ENCODE assay signal across 8 mouse cellular contexts in genomic region chr14:25459394-25459997, GRCm38 (mm10). TPM values are rescaled to one million over a fixed set of nuclear protein-coding genes. Genes with fewer than 3 reads are reported as not detected.
DNase-seq lines count a peak whose midpoint lies in the region; ATAC-seq and TF ChIP-seq lines count a peak whose summit lies in the region.

No protein-coding gene starts in this region.

- H3K27me3 ChIP-seq in heart, embryonic 12.5 days (replicated peaks): no peaks in the 10 kb centered on the region
- peaks cover 89% of the 10 kb centered on the region for H3K27me3 ChIP-seq in E14TG2a.4 (ENCODE audit: insufficient read depth, low read length)
- H3K27me3 ChIP-seq in hindbrain, embryonic 12.5 days: no peaks in the 10 kb centered on the region
- H3K27me3 ChIP-seq in liver, embryonic 12.5 days (replicated peaks): peaks cover 75% of the 10 kb centered on the region

- DNase-seq in heart, adult 11 months: no peak
- DNase-seq in retina, embryonic 14.5 days (ENCODE audit: low spot score): no peak

- peak overlapping the region; percentile 99 for H3K27ac ChIP-seq in heart, embryonic 12.5 days (ENCODE audit: poor library complexity, severe bottlenecking)
- peak overlapping the region; percentile 96 for H3K27ac ChIP-seq in embryonic fibroblast, embryonic 13.5 days (ENCODE audit: insufficient read depth, low read length)
- H3K27ac ChIP-seq in hindbrain, embryonic 12.5 days: peak overlapping the region; percentile 99
- H3K27ac ChIP-seq in liver, embryonic 12.5 days: peak overlapping the region; percentile 92
- H3K27ac ChIP-seq in olfactory bulb, adult 2 months (ENCODE audit: insufficient read depth, low read depth, low read length): peak overlapping the region; percentile 83

- no peaks in the 10 kb centered on the region for H3K9me3 ChIP-seq in heart, embryonic 12.5 days (replicated peaks)
- H3K9me3 ChIP-seq in E14TG2a.4 (ENCODE audit: low read length): no peaks in the 10 kb centered on the region
- H3K9me3 ChIP-seq in hindbrain, embryonic 12.5 days (replicated peaks): no peaks in the 10 kb centered on the region
- no peaks in the 10 kb centered on the region for H3K9me3 ChIP-seq in liver, embryonic 12.5 days (replicated peaks)

- H3K4me3 ChIP-seq in heart, embryonic 12.5 days: peak overlapping the region; percentile 79
- peak overlapping the region; percentile 80 for H3K4me3 ChIP-seq in E14TG2a.4 (replicated peaks; ENCODE audit: low read length)
- peak overlapping the region; percentile 87 for H3K4me3 ChIP-seq in embryonic fibroblast, embryonic 13.5 days (ENCODE audit: insufficient read depth, low read length)
- H3K4me3 ChIP-seq in hindbrain, embryonic 12.5 days: peak overlapping the region; percentile 97
- H3K4me3 ChIP-seq in liver, embryonic 12.5 days: peak overlapping the region; percentile 73
- peak overlapping the region; percentile 68 for H3K4me3 ChIP-seq in olfactory bulb, adult 2 months (ENCODE audit: insufficient read depth, low read depth, low read length)

- H3K4me1 ChIP-seq in heart, embryonic 12.5 days (replicated peaks): peaks cover 65% of the 10 kb centered on the region
- H3K4me1 ChIP-seq in E14TG2a.4 (replicated peaks; ENCODE audit: low read depth, low read length): peaks cover 45% of the 10 kb centered on the region
- H3K4me1 ChIP-seq in embryonic fibroblast, embryonic 13.5 days (ENCODE audit: control insufficient read depth, insufficient read depth, low read length): peaks cover 15% of the 10 kb centered on the region
- peaks cover 60% of the 10 kb centered on the region for H3K4me1 ChIP-seq in hindbrain, embryonic 12.5 days
- peaks cover 77% of the 10 kb centered on the region for H3K4me1 ChIP-seq in liver, embryonic 12.5 days
- peaks cover 36% of the 10 kb centered on the region for H3K4me1 ChIP-seq in olfactory bulb, adult 2 months (ENCODE audit: control insufficient read depth, insufficient read depth, low read length)

- no peaks in the 10 kb centered on the region for H3K36me3 ChIP-seq in heart, embryonic 12.5 days
- no peaks in the 10 kb centered on the region for H3K36me3 ChIP-seq in E14TG2a.4 (ENCODE audit: insufficient read depth, low read length)
- H3K36me3 ChIP-seq in hindbrain, embryonic 12.5 days: no peaks in the 10 kb centered on the region
- no peaks in the 10 kb centered on the region for H3K36me3 ChIP-seq in liver, embryonic 12.5 days

- no peak for TF ChIP-seq CTCF in E14TG2a.4 (conservative IDR thresholded peaks at IDR 0.05; ENCODE audit: low read length)
- peak; percentile 36; the same call in 1 of the 2 replicates for TF ChIP-seq CTCF in embryonic fibroblast, embryonic 13.5 days (IDR thresholded peaks at IDR 0.05; ENCODE audit: borderline replicate concordance, insufficient read depth, low read length)
- TF ChIP-seq CTCF in olfactory bulb, adult 2 months (IDR thresholded peaks at IDR 0.05; ENCODE audit: insufficient read depth, low read depth, low read length): peak; percentile 29; the same call in 1 of the 2 replicates

- TF ChIP-seq POLR2A in embryonic fibroblast, embryonic 13.5 days (IDR thresholded peaks at IDR 0.05; ENCODE audit: low read depth, low read length): no peak
- TF ChIP-seq POLR2A in olfactory bulb, adult 2 months (IDR thresholded peaks at IDR 0.05; ENCODE audit: insufficient read depth, low read depth, low read length): no peak

- H3K4me2 ChIP-seq in heart, embryonic 12.5 days: peak overlapping the region; percentile 91
- H3K4me2 ChIP-seq in hindbrain, embryonic 12.5 days (replicated peaks): peak overlapping the region; percentile 93
- H3K4me2 ChIP-seq in liver, embryonic 12.5 days: peak overlapping the region; percentile 98

- ATAC-seq in heart, embryonic 12.5 days (ENCODE audit: insufficient number of reproducible peaks, low FRiP score): no peak
- peak; percentile 29 for ATAC-seq in hindbrain, embryonic 12.5 days (ENCODE audit: low FRiP score)
- ATAC-seq in liver, embryonic 12.5 days: peak; percentile 61

- WGBS in heart, embryonic 12.5 days: under 1% methylated on average over 69 of the region's 69 CpGs
- WGBS in hindbrain, embryonic 12.5 days: under 1% methylated on average over 69 of the region's 69 CpGs
- WGBS in liver, embryonic 12.5 days (ENCODE audit: insufficient replicate concordance): under 1% methylated on average over 69 of the region's 69 CpGs
- under 1% methylated on average over 68 of the region's 69 CpGs for WGBS in olfactory bulb, adult 2 months

- peak overlapping the region; percentile 98 for H3K9ac ChIP-seq in heart, embryonic 12.5 days
- H3K9ac ChIP-seq in hindbrain, embryonic 12.5 days: peak overlapping the region; percentile 100
- H3K9ac ChIP-seq in liver, embryonic 12.5 days: peak overlapping the region; percentile 74

RNA-seq across cellular contexts. Expression of gene Zmiz1, which starts 0.5 kb away (rescaled TPM):
- 34.2 and 41.4 TPM in 2 replicates for polyA plus RNA-seq in heart, embryonic 12.5 days (2016; fragmentation: Nextera tagmentation; extraction: Ambion mirVana)
- polyA plus RNA-seq in embryonic fibroblast, embryonic 13.5 days (2011; ENCODE audit: insufficient read length, low read depth, missing spikeins): 61.9 and 73.9 TPM in 2 replicates
- polyA plus RNA-seq in hindbrain, embryonic 12.5 days (2016; fragmentation: Nextera tagmentation; extraction: Ambion mirVana): 66.5 and 69.4 TPM in 2 replicates
- polyA plus RNA-seq in liver, embryonic 12.5 days (2016; fragmentation: Nextera tagmentation; extraction: Ambion mirVana): 9.1 and 10.2 TPM in 2 replicates
- polyA plus RNA-seq in olfactory bulb, adult 2 months (2012; ENCODE audit: insufficient read depth, insufficient read length, low replicate concordance, missing spikeins): 98.3 TPM in 1 of 2 replicates, not detected in the other
